Mouse (Mus musculus): ENCODE results near the gene Gpc6. TPM values are rescaled to one million over a fixed set of nuclear protein-coding genes. Genes with fewer than 3 reads are reported as not detected.

Gpc6 gene
- total and polyA plus RNA-seq, 2 experiments from 2014 or later = 11.0 to 17.1 TPM

- H3K4me3 ChIP-seq (ENCODE audit: low read depth, low read length) = no peak overlapping the region
- no peak overlapping the region for H3K4me2 ChIP-seq (ENCODE audit: low read depth, low read length)
- no peak overlapping the region for H3K27ac ChIP-seq (ENCODE audit: low read depth)
- no peaks in the 10 kb centered on the region for H3K4me1 ChIP-seq (ENCODE audit: control insufficient read depth, insufficient read depth)
- DNase-seq (ENCODE audit: low spot score) (no peak), ATAC-seq (ENCODE audit: insufficient read depth, low read depth) (no peak)
- H3K36me3 ChIP-seq (replicated peaks; ENCODE audit: control insufficient read depth, insufficient read depth, low read length) = no peaks in the 10 kb centered on the region
- H3K9ac ChIP-seq (replicated peaks; ENCODE audit: low read depth, low read length) = no peak overlapping the region
- no peaks in the 10 kb centered on the region for H3K27me3 ChIP-seq (ENCODE audit: control insufficient read depth, insufficient read depth, low read length)
- H3K9me3 ChIP-seq (replicated peaks; ENCODE audit: control insufficient read depth, low read length) = no peaks in the 10 kb centered on the region
- TF ChIP-seq EP300 (IDR thresholded peaks at IDR 0.05; ENCODE audit: low read depth) (no peak), CTCF (IDR thresholded peaks at IDR 0.05; ENCODE audit: low read depth) (no peak)
Observed at GRCm38 (mm10) chr14:116957154-116957553, 32.0 kb downstream of the Gpc6 start.

GRCm38 (mm10) chr14:116964837-116965236, 39.7 kb downstream of the Gpc6 start:
- WGBS = 71% methylated on average over 6 of the region's 6 CpGs
- H3K4me3 ChIP-seq (ENCODE audit: low read depth, low read length) = no peak overlapping the region
- H3K36me3 ChIP-seq (replicated peaks; ENCODE audit: control insufficient read depth, insufficient read depth, low read length) = no peaks in the 10 kb centered on the region
- DNase-seq (ENCODE audit: low spot score) (no peak), ATAC-seq (ENCODE audit: insufficient read depth, low read depth) (no peak)
- H3K27me3 ChIP-seq (ENCODE audit: control insufficient read depth, insufficient read depth, low read length) = no peaks in the 10 kb centered on the region
- H3K27ac ChIP-seq (ENCODE audit: low read depth) = no peak overlapping the region
- H3K4me2 ChIP-seq (ENCODE audit: low read depth, low read length) = no peak overlapping the region
- H3K9ac ChIP-seq (replicated peaks; ENCODE audit: low read depth, low read length) = no peak overlapping the region
- no peaks in the 10 kb centered on the region for H3K9me3 ChIP-seq (replicated peaks; ENCODE audit: control insufficient read depth, low read length)
- no peak for TF ChIP-seq CTCF (IDR thresholded peaks at IDR 0.05; ENCODE audit: low read depth)
- no peak for TF ChIP-seq EP300 (IDR thresholded peaks at IDR 0.05; ENCODE audit: low read depth)
- no peaks in the 10 kb centered on the region for H3K4me1 ChIP-seq (ENCODE audit: control insufficient read depth, insufficient read depth)

- no peak overlapping the region for H3K4me3 ChIP-seq (ENCODE audit: low read depth, low read length)
- no peak overlapping the region for H3K9ac ChIP-seq (replicated peaks; ENCODE audit: low read depth, low read length)
- H3K4me2 ChIP-seq (ENCODE audit: low read depth, low read length) = no peak overlapping the region
- no peak for TF ChIP-seq EP300 (IDR thresholded peaks at IDR 0.05; ENCODE audit: low read depth)
- no peak for TF ChIP-seq CTCF (IDR thresholded peaks at IDR 0.05; ENCODE audit: low read depth)
- 85% methylated on average over 3 of the region's 3 CpGs for WGBS
- H3K9me3 ChIP-seq (replicated peaks; ENCODE audit: control insufficient read depth, low read length) = no peaks in the 10 kb centered on the region
- no peaks in the 10 kb centered on the region for H3K4me1 ChIP-seq (ENCODE audit: control insufficient read depth, insufficient read depth)
- no peak overlapping the region for H3K27ac ChIP-seq (ENCODE audit: low read depth)
- DNase-seq (ENCODE audit: low spot score) (no peak), ATAC-seq (ENCODE audit: insufficient read depth, low read depth) (no peak)
- H3K36me3 ChIP-seq (replicated peaks; ENCODE audit: control insufficient read depth, insufficient read depth, low read length) = no peaks in the 10 kb centered on the region
- H3K27me3 ChIP-seq (ENCODE audit: control insufficient read depth, insufficient read depth, low read length) = no peaks in the 10 kb centered on the region
Observed at GRCm38 (mm10) chr14:116974708-116975107, 49.6 kb downstream of the Gpc6 start.

GRCm38 (mm10) chr14:116975224-116975623, 50.1 kb downstream of the Gpc6 start:
- H3K27ac ChIP-seq (ENCODE audit: low read depth) = no peak overlapping the region
- no peaks in the 10 kb centered on the region for H3K27me3 ChIP-seq (ENCODE audit: control insufficient read depth, insufficient read depth, low read length)
- no peak for DNase-seq (ENCODE audit: low spot score)
- no peak for ATAC-seq (ENCODE audit: insufficient read depth, low read depth)
- H3K36me3 ChIP-seq (replicated peaks; ENCODE audit: control insufficient read depth, insufficient read depth, low read length) = no peaks in the 10 kb centered on the region
- no peak overlapping the region for H3K4me3 ChIP-seq (ENCODE audit: low read depth, low read length)
- 50% methylated on average over 4 of the region's 4 CpGs for WGBS
- no peak overlapping the region for H3K9ac ChIP-seq (replicated peaks; ENCODE audit: low read depth, low read length)
- no peaks in the 10 kb centered on the region; the same call in 1 of the 2 replicates for H3K4me1 ChIP-seq (ENCODE audit: control insufficient read depth, insufficient read depth)
- TF ChIP-seq EP300 (IDR thresholded peaks at IDR 0.05; ENCODE audit: low read depth) (no peak), CTCF (IDR thresholded peaks at IDR 0.05; ENCODE audit: low read depth) (no peak)
- no peak overlapping the region for H3K4me2 ChIP-seq (ENCODE audit: low read depth, low read length)
- no peaks in the 10 kb centered on the region for H3K9me3 ChIP-seq (replicated peaks; ENCODE audit: control insufficient read depth, low read length)

GRCm38 (mm10) chr14:116977259-116977658, 52.1 kb downstream of the Gpc6 start:
- H3K4me3 ChIP-seq (ENCODE audit: low read depth, low read length) = no peak overlapping the region
- 71% methylated on average over 2 of the region's 2 CpGs for WGBS
- ATAC-seq (ENCODE audit: insufficient read depth, low read depth) (no peak), DNase-seq (ENCODE audit: low spot score) (no peak)
- no peak overlapping the region for H3K27ac ChIP-seq (ENCODE audit: low read depth)
- no peaks in the 10 kb centered on the region; the same call in 1 of the 2 replicates for H3K4me1 ChIP-seq (ENCODE audit: control insufficient read depth, insufficient read depth)
- no peak for TF ChIP-seq CTCF (IDR thresholded peaks at IDR 0.05; ENCODE audit: low read depth)
- no peak for TF ChIP-seq EP300 (IDR thresholded peaks at IDR 0.05; ENCODE audit: low read depth)
- H3K36me3 ChIP-seq (replicated peaks; ENCODE audit: control insufficient read depth, insufficient read depth, low read length) = no peaks in the 10 kb centered on the region
- no peaks in the 10 kb centered on the region for H3K9me3 ChIP-seq (replicated peaks; ENCODE audit: control insufficient read depth, low read length)
- no peak overlapping the region for H3K4me2 ChIP-seq (ENCODE audit: low read depth, low read length)
- H3K27me3 ChIP-seq (ENCODE audit: control insufficient read depth, insufficient read depth, low read length) = no peaks in the 10 kb centered on the region
- H3K9ac ChIP-seq (replicated peaks; ENCODE audit: low read depth, low read length) = no peak overlapping the region

DNA sequence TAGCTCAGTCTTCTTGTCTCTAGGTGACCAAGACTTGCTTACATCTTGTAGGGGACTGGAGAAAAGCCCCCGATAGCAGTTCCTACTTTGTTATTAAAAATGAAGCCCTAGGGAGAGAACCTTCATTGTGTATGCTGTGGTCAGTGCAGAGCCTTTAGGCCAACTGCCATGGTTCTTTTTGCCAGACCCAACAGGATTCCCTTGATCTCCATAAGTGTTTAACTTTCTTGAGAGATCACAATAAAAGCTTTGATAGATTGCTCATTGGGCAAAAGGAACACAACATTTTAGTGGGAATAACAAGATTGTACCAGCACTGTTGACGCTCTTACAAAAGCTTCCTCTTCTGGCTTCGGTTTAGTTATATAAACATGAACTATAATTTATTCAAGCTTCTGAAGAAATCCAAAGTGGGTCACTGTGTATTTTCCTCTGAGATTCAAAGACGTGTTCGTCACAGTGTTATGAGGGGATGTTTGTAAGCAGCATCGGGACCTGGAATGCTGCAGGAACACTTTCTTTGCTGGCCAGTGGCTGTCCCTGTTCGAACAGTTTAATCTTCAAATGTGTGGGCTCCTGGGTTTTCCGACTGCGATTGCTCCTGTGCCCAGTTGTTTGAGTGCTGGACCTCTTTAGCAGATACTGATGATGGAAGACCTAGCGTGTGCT, 54.7 kb downstream of the Gpc6 start:
- no peak overlapping the region for H3K27ac ChIP-seq (ENCODE audit: low read depth)
- H3K4me2 ChIP-seq (ENCODE audit: low read depth, low read length) = no peak overlapping the region
- H3K4me3 ChIP-seq (ENCODE audit: low read depth, low read length) = no peak overlapping the region
- no peaks in the 10 kb centered on the region for H3K9me3 ChIP-seq (replicated peaks; ENCODE audit: control insufficient read depth, low read length)
- H3K27me3 ChIP-seq (ENCODE audit: control insufficient read depth, insufficient read depth, low read length) = no peaks in the 10 kb centered on the region
- WGBS = 63% methylated on average over 10 of the region's 10 CpGs
- no peak overlapping the region for H3K9ac ChIP-seq (replicated peaks; ENCODE audit: low read depth, low read length)
- ATAC-seq (ENCODE audit: insufficient read depth, low read depth) (no peak), DNase-seq (ENCODE audit: low spot score) (no peak)
- no peak for TF ChIP-seq CTCF (IDR thresholded peaks at IDR 0.05; ENCODE audit: low read depth)
- TF ChIP-seq EP300 (IDR thresholded peaks at IDR 0.05; ENCODE audit: low read depth) = no peak
- no peaks in the 10 kb centered on the region; the same call in 1 of the 2 replicates for H3K4me1 ChIP-seq (ENCODE audit: control insufficient read depth, insufficient read depth)
- no peaks in the 10 kb centered on the region for H3K36me3 ChIP-seq (replicated peaks; ENCODE audit: control insufficient read depth, insufficient read depth, low read length)

Data from heart, postnatal 0 days (tissue).